Mouse (Mus musculus): ENCODE measurements around the gene Zfp651.

The Zfp651 gene

DNA sequence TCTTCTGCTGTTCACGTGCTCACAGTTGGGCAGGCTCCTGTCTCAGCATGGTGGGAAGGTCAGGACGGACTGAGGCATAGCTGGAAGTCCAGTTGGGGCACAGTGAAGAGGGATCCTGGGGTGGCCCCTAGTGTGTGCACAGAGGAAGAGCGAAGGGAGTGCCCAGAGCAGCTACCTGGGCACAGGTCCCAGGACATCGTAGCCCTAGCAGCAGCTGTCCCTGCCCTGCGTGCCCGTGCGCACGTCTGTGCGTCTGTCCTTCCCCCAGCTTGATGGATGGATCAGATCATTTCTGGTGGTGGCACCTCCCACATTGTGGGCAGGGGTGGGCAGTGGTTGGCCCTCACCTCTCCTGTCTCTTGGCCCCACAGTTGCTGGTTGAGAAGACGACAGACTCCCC is 3.1 kb downstream of the Zfp651 start:
- no peak for DNase-seq (ENCODE audit: low spot score in 2 of 2)

DNA sequence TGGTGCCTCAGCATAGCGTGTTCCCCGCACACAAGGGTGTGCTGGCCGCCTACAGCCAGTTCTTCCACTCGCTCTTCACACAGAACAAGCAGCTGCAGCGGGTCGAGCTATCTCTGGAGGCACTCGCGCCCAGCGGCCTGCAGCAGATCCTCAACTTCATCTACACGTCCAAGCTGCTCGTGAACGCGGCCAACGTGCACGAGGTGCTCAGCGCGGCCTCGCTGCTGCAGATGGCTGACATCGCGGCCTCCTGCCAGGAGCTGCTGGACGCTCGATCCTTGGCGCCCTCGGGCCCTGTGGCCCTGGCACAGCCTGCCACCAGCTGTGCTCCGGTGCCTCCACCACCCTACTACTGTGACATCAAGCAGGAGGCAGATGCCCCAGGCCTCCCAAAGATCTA is 3.6 kb downstream of the Zfp651 start:
- DNase-seq (ENCODE audit: low spot score in 2 of 2) = no peak

DNA sequence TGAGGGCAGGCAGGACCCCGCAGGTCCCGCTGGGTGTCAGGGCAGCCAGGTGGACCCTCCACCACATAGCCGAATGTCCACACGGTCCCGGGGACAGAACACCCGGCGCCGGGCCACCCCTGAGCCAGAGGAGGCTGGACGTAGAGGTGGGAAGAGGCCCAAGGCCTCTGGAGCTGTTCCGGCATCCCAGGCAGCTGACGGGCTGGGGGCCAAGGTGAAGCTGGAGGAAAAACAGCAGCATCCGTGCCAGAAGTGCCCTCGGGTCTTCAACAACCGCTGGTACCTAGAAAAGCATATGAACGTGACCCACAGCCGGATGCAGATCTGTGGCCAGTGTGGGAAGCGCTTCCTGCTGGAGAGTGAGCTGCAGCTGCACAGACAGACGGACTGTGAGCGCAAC is 4.6 kb downstream of the Zfp651 start:
- DNase-seq (ENCODE audit: low spot score in 2 of 2) = no peak

DNA sequence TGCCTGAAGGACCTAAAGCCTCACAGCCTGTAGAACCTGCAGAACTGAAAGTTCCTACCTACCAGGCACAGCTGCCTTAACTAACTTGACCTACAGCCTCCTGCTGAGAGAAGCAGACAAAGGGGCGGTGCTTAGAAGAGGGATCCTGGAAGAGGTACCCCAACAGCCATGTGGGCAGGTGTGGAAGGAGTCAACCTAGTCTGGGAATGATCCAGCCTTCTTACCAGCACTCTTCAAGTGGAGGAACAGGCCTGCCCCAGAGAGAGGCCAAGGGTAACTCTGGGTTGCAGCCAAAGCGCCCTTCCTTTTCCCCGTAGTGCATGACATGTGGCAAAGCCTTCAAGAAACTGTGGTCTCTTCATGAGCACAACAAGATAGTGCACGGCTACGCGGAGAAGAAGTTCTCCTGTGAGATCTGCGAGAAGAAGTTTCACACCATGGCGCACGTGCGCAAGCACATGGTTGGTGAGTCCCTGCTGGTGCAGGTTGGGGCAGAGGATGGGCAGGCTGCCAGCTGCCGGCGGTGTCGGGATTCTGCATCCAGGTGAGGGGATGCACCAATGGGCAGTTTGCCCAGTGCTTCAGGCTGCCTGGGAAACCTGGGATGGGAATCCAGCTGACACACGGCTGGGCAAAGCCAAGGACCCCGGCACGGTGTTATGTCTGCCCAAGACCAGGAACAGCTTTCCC is 6.2 kb downstream of the Zfp651 start:
- DNase-seq (ENCODE audit: low spot score in 2 of 2) = no peak

DNA sequence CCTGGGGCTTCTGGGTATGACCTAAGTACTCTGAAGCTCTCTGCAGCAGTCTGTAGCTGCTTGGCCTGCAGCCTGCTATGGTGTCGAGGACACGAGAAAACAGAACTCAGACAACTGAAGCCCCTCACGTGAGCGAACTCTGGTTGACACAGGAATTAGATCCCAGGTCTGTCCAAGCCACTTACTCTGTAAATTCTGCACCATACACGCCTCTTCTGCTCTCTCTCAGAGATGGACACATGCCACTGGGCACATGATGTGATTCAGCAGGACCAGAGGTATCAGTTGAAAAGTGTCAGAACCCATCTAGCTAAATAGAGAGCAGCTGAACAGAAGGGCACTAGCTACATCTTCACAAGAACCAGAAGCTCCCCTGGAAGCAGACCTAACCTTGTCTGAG is 13.3 kb downstream of the Zfp651 start:
- no peak for DNase-seq (ENCODE audit: low spot score in 2 of 2)

DNA sequence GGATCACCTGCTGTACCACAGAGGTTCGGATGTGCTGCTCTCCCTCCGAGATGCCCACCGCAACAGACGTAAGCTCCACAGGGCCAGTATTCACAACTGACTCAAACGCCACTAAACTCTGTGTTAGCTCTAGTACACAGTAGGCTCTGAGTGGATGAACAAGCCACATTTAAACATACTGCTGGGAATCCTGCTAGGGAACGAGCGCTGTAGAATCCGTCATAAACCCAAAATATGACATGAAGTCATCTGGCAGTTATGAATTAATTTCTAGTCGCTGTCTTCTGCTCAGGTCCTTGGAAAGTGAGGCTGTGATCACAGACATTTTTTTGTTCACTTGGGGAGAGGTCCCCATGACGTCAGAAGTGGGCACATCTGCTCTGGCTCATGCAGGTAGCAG is 16.8 kb downstream of the Zfp651 start:
- DNase-seq (ENCODE audit: low spot score in 2 of 2) = no peak

DNA sequence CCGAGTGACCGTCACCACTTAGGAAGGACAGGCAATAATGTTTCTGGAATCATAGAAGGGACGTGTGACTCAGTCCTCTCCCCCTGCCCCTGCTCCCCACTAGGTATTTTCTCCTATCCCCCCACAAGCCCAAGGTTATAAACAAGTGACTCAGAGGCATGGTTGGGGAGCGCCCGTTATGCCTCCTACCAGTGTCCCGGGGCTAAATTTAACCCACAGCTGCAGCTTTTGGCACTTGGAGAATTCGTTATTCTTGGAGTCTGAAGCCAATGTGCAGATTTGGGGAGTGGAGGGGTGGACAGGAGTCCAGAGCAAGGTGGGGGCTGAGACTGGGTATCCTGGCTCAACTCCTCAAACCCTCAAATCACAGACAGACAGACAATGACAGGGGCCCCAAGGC is 17.4 kb downstream of the Zfp651 start:
- no peak for DNase-seq (ENCODE audit: low spot score in 2 of 2)

DNA sequence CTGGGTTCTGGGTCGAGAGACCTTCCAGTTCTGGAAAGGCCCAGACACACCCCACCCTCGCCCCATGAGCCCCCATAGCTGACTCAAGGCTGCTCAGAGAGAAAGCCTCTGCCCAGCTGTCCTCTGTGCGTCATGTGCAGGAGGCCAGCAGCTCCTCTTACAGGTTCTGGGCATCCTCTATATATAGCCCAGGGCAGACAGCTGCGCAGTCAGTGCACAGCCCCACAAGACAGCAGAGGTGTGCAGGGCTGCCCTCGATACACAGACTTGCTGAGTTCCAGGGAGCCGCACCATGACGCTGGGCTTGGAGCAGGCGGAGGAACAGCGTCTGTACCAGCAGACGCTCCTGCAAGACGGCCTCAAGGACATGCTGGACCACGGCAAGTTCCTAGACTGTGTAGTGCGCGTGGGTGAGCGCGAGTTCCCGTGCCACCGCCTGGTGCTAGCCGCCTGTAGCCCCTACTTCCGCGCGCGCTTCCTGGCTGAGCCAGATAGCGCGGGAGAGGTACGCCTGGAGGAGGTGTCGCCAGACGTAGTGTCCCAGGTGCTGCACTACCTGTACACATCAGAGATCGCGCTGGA is 18.4 kb downstream of the Zfp651 start, which contains the start of gene Klhl40:
Gene Klhl40, plus strand, starts transcription at position 124 of the 582 bp plus-strand sequence.
- DNase-seq (ENCODE audit: low spot score in 2 of 2) = no peak

DNA sequence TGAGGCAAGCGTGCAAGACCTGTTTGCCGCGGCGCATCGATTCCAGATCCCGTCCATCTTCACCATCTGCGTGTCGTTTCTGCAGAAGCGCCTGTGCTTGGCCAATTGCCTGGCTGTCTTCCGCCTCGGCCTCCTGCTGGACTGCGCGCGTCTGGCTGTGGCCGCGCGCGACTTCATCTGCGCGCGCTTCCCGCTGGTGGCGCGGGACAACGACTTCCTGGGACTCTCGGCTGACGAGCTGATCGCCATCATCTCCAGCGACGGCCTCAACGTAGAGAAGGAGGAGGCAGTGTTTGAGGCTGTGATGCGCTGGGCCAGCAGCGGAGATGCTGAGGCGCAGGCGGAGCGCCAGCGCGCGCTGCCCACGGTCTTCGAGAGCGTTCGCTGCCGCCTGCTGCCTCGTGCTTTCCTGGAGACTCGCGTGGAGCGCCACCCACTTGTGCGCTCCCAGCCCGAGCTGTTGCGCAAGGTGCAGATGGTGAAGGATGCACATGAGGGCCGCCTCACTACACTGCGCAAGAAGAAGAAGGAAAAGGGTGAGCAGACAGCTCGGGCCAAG is 19.0 kb downstream of the Zfp651 start:
- no peak for DNase-seq (ENCODE audit: low spot score in 2 of 2)

DNA sequence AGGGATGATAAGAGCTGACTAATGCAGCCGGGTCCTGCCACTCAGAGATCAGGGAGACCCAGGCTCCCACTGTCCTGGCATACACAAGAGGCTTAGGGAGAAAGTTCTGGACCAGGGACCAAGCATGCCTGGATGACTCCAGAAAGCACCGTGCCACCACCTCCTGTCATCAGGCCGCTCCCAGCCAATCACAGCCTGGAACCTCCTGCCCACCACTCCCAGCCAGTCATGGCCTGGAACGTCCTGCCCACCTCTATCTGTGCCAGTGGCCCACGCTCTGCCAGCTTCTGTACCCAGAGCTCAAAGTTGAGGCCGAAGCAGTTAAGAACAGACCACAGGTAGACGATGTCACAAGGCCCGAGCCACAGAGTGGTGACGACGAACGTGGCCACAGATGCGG is 25.7 kb downstream of the Zfp651 start:
- no peak for DNase-seq (ENCODE audit: low spot score in 2 of 2)

DNA sequence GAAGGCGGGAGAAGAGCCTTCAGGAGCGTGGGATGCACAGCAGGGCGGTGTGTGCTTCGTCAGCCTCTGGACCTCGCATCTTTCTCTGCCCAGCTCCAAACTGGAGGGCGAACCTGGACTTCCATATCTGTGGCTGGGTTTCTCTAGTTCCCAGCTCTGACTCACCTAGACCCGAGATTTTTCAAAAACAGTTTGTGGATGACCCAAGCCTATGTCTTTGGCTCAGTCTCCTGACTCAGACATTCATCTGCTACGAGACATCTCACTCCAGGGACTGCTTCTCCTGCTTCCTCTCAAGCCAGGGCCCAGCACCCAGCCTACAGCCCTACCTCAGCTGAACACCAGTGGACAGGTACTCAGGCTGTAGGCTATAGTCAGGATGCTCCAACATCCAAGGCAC is 26.1 kb downstream of the Zfp651 start:
- no peak for DNase-seq (ENCODE audit: low spot score in 2 of 2)

DNA sequence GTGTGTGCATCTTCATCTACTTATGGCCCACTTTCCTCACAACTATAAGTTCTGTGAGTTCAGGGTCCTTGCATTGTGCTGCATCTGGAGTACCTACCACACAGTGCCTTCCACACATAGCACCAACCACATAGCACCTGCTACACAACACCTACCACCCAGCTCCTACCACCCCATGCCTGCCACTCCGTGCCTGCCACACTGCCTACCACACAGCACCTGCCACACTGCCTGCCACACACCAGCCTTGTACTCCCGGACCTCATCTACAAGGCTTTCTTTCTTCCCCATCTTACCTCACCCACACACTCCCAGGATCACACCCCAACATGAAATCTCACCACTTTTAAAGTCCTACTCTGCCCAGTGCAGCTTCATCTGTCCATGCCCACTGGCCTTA is 27.2 kb downstream of the Zfp651 start:
- no peak for DNase-seq (ENCODE audit: low spot score in 2 of 2)

DNA sequence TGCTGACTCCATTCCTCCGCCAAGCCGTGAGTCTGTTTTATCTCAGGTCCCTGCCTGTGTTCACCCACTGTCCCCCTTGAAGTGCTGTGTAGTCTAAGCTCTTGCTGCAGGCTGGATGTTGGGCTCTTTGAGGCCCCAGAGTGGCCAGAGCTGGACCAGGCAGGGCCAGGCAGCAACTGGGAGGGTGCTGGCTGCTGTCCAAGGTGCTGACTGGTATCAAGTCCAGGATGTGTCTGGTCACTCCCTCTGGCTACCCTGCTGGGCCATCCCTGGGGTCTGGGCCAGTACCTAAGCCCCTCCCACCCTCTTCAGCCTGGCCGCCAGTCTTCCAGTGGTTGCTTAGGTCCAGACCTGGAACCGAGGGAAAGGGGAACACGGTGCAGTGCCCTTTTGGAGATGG is 32.1 kb downstream of the Zfp651 start:
- DNase-seq (ENCODE audit: low spot score in 2 of 2) = peak in 1 of 2 experiments; percentile 73

DNA sequence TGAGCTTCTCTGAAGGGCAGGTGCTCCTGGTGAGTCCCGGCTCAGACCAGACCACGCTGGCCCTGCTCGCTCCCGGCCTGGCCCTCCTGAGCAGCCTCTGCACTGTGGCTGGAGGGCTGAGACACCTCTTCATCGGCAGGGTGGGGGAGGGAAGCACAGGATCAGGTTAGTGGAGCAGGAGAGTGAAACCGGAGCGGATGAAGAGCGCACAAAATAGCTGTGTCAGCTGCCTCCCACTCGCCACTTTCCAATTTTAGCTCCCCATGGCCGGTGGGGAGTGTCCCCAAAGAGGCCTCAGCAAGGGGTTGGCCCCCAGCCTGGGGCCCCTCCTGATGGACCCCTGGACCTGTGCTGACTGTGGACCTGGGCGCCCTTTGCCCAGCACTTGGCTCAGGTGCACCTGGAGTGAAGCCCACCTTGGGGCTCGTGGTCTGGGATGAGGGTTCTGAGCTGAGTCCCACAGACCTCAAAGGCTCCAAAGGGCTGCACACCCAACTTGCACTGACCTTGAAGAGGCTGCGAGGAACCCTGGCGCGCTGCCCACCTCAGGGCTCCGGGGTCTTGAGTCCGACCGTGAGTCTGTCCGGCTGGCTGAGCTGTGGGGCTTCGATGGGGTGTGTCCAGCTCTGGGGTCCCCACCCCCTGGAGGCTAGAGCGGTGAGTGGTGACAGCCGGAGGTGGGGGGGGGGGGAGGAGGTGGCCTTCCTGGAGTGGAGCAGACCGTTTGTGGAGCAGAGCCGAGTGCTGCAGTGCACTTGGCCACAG is 32.8 kb downstream of the Zfp651 start, which contains the start of gene Hhatl:
Gene Hhatl, minus strand, starts transcription at position 751 of the 765 bp plus-strand sequence.
- DNase-seq (ENCODE audit: low spot score in 2 of 2) = no peak

DNA sequence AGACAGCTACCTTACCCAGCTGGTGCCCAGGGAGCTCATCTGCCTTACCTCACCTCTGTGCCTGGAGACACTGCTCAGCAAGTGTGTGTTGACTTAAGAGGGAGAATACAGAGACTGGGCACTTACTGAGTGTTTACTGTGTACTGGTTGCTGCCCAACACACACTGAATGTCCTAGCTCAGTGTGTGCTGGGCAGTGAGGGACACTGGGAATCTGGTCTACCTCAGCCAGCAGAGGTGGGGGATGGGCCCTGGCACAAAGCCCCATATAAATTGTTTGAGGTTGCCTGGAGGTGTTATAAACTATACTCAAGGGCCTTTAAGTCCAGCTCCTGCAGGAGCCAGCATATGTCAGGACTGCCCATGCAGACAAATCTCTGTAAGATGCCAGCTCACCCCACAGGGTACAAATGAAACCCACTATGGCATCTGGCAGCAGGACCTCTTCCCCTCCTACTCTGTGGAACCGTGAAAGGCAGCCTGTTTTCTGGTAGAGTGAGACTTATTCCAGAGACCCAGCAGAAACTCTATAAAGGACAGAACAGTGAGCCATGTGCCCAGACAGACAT is 35.9 kb downstream of the Zfp651 start:
- DNase-seq (ENCODE audit: low spot score in 2 of 2) = no peak

DNA sequence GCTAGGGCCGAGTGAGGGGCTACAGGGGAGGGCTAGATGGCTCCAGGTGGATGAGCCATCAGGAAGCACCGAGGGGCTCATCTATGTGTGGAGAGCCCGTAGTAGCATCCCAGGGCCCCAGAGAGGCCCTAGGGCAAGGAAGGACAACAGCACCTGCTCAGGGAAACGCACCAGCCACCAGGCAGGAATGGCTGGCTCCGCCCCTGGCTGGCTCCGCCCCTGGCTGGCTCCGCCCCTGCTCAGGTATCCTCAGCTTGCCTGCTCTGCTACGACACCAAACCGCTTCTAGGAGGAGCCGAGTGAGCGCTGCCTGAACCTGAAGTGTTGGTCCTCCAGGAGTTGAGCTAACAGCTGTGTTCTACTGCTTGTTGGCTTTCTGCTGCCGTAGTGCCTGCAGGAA is 38.6 kb downstream of the Zfp651 start:
- no peak for DNase-seq (ENCODE audit: low spot score in 2 of 2)

DNA sequence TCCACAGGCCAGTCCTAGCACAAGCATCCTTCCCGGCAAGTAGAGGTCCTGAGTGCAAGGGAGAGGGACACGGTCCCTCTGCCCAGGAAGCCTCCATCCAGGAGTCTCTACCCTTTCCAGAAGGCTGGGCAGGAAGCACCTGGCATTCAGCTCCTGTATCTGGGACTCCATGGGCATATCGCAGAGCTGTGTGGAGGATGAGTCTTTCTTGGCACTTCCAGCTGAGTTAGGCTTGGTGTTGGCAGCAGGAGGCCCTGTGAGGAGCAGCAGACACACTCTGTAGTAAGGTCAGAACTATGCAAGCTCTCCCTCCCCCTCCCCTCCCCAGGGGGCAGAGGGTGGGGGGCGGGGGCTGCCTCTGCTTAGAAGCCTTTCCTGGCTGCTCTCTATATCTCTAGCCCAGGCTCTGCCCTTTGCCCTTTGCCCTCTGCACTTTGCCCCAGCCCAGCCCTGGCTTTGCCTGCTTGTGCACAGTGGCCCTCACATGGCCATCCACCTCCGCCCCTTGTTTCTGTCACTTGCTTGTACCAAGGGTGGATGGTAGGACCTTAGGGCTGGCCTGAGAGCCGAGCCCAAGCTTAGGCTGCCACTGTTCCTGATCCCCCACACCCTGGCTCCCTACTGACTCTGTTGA is 39.9 kb downstream of the Zfp651 start:
- no peak for DNase-seq (ENCODE audit: low spot score in 2 of 2)

DNA sequence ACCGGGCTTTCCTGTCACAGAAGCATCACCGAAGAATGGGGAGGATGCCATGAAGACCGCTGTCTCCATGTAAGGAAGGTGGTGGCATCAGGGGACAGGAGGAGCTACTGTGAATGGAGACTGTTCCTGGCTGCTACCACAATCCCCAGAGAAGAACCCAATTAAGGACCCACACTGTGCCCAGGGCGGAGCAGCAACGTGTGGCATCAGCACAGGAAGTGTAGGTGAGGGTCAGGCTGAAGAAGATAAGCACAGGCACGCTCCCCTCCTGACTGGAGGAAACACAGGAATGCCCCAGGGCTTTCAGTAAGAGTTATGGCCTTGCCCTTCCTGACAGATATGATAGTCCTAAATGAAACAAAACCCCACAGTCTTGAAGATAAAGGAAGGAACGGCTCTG is 43.6 kb downstream of the Zfp651 start:
- no peak for DNase-seq (ENCODE audit: low spot score in 2 of 2)

DNA sequence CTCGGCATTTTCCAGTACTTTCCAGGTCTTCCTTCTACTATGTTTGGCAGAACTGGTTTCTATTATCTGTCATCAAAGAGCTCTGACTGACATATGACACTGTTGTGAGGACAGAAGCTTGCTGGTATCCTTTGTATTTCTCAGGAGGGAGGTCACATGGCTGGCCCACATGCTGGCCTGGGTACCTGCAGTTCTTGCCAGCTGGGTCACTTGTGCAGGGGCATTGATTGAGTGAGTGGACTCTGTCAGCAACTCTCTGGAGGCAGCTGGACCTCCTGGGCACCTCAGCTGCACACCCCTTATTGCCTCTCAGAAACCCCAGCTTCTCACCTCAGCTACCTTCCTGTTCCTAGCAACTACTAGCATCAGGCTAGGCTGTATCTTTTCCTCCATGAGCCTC is 48.4 kb downstream of the Zfp651 start:
- DNase-seq (ENCODE audit: low spot score in 2 of 2) = no peak

DNA sequence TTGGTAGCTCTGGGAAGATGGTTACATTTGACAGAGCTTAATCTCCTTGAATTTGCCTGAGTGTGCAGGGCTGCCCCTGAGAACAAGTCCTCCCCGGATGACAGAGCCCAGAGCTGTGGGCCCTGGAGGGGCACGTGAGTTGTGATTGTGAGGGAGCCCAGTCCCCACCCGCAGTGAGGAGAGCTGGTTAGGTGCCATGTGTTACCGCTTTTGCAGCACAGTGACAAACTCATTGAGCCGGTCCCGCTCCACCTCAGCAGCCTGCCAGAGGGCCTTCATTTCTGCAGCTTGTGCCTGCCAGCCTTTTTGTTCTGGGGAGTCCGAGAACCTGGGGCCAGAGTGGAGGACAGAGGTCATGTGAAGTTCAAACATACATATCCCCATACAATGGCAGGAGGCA is 48.8 kb downstream of the Zfp651 start:
- no peak for DNase-seq (ENCODE audit: low spot score in 2 of 2)

DNA sequence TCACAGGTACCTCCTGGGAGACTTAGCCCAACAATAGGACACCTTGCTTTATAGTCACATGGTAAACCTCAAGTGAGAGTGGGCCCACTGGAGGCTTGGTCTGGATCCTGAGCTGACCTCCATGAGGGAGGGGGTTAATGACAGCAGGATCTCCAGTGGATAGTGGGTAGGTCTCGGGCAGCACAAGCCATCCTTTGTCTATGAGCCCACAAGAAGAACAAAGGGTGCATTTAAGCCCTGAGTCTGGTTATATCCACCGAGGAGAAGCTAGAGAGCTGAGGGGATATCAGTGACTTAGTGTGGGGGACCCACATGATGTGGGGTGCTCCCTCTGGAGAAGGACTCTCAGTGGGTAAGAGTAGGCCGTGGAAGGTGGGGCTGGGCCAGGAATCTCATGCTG is 49.4 kb downstream of the Zfp651 start:
- no peak for DNase-seq (ENCODE audit: low spot score in 2 of 2)
